Comparison of ENCODE assay signal across 8 mouse cellular contexts in the genomic region with DNA sequence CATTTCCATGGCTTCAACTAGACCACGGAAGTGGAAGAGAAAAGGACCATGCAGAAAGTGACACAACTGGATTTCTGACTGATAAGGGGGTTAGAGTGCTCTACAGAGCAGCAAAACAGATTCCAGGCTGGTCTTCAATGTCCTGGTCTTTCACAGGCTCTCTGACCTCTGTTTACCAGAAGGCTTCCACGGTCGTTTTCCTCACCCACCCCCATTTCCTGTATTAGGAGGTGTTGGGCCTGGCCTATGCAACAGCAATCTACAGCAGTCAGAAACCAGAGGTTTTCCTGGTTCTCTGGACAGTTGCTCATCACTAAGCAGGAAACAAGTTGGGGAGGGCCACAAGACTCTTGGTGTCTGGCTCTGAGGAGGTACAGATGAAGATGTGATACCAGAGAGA.
DNase-seq lines count a peak whose midpoint lies in the region; ATAC-seq and TF ChIP-seq lines count a peak whose summit lies in the region.

No protein-coding gene starts in this region.

- no peaks in the 10 kb centered on the region for H3K36me3 ChIP-seq in heart, embryonic 10.5 days
- H3K36me3 ChIP-seq in lung, embryonic 16.5 days (ENCODE audit: control insufficient read depth, insufficient read depth, low read length) = no peaks in the 10 kb centered on the region
- H3K36me3 ChIP-seq in limb, embryonic 10.5 days = no peaks in the 10 kb centered on the region
- H3K36me3 ChIP-seq in stomach, embryonic 16.5 days (ENCODE audit: control insufficient read depth, insufficient read depth, low read length) = no peaks in the 10 kb centered on the region

- peak; percentile 32; the same call in 1 of the 2 replicates for ATAC-seq in lung, embryonic 16.5 days (ENCODE audit: low read depth)
- ATAC-seq in stomach, embryonic 16.5 days (ENCODE audit: insufficient read depth, low FRiP score) = no peak

- H3K27ac ChIP-seq in heart, embryonic 10.5 days = peak overlapping the region; percentile 88
- H3K27ac ChIP-seq in lung, embryonic 16.5 days (ENCODE audit: low read length) = peak overlapping the region; percentile 29; the same call in 1 of the 2 replicates
- peak overlapping the region; percentile 63; the same call in 1 of the 2 replicates for H3K27ac ChIP-seq in limb, embryonic 10.5 days
- peak overlapping the region; percentile 90 for H3K27ac ChIP-seq in stomach, embryonic 16.5 days (ENCODE audit: low read length)
- no peak overlapping the region for H3K27ac ChIP-seq in gastrocnemius, adult 2 months

- no peak overlapping the region for H3K4me2 ChIP-seq in lung, embryonic 16.5 days (ENCODE audit: low read depth, low read length)
- H3K4me2 ChIP-seq in stomach, embryonic 16.5 days (ENCODE audit: low read depth, low read length) = no peak overlapping the region

- peaks cover 16% of the 10 kb centered on the region for H3K4me1 ChIP-seq in heart, embryonic 10.5 days
- H3K4me1 ChIP-seq in lung, embryonic 16.5 days (replicated peaks; ENCODE audit: control insufficient read depth, insufficient read depth, low read length) = peaks cover 17% of the 10 kb centered on the region
- H3K4me1 ChIP-seq in limb, embryonic 10.5 days = peaks cover 6% of the 10 kb centered on the region
- H3K4me1 ChIP-seq in stomach, embryonic 16.5 days (ENCODE audit: control insufficient read depth, insufficient read depth, low read length) = peaks cover 11% of the 10 kb centered on the region; the same call in 1 of the 2 replicates

- no peaks in the 10 kb centered on the region for H3K27me3 ChIP-seq in heart, embryonic 10.5 days (ENCODE audit: insufficient read depth, poor library complexity, severe bottlenecking)
- no peaks in the 10 kb centered on the region for H3K27me3 ChIP-seq in lung, embryonic 16.5 days (ENCODE audit: control insufficient read depth, insufficient read depth, low read depth, low read length)
- no peaks in the 10 kb centered on the region for H3K27me3 ChIP-seq in limb, embryonic 10.5 days (ENCODE audit: low read depth, poor library complexity, severe bottlenecking)
- no peaks in the 10 kb centered on the region for H3K27me3 ChIP-seq in stomach, embryonic 16.5 days (ENCODE audit: control insufficient read depth, insufficient read depth, low read length)

- WGBS in heart, embryonic 10.5 days = 24% methylated on average over 3 of the region's 3 CpGs
- 19% methylated on average over 3 of the region's 3 CpGs for WGBS in lung, embryonic 16.5 days
- WGBS in limb, embryonic 10.5 days = 32% methylated on average over 3 of the region's 3 CpGs
- 25% methylated on average over 3 of the region's 3 CpGs for WGBS in stomach, embryonic 16.5 days

- DNase-seq in heart, embryonic 10.5 days (ENCODE audit: low spot score) = no peak
- DNase-seq in heart, postnatal 14 days = no peak
- DNase-seq in lung, postnatal 36 days = no peak
- DNase-seq in limb, embryonic 10.5 days (ENCODE audit: low spot score) = no peak
- DNase-seq in c-Kit-positive CD71-positive TER-119-positive erythroid progenitor cells, embryonic 14.5 days (ENCODE audit: low spot score) = no peak
- no peak for DNase-seq in gastrocnemius, adult 2 months

- no peak overlapping the region for H3K9ac ChIP-seq in lung, embryonic 16.5 days (ENCODE audit: low read length)
- H3K9ac ChIP-seq in stomach, embryonic 16.5 days (ENCODE audit: low read length) = no peak overlapping the region

- no peak for TF ChIP-seq CTCF in gastrocnemius, adult 2 months (IDR thresholded peaks at IDR 0.05)

- no peak overlapping the region for H3K4me3 ChIP-seq in heart, embryonic 10.5 days
- H3K4me3 ChIP-seq in lung, embryonic 16.5 days (ENCODE audit: low read length) = no peak overlapping the region
- H3K4me3 ChIP-seq in limb, embryonic 10.5 days = no peak overlapping the region
- no peak overlapping the region for H3K4me3 ChIP-seq in stomach, embryonic 16.5 days (replicated peaks; ENCODE audit: low read length)
- H3K4me3 ChIP-seq in gastrocnemius, adult 2 months = no peak overlapping the region

- intact Hi-C loops in heart, postnatal 14 days (cut with DNase I) = no loop called here
- intact Hi-C loops in gastrocnemius, adult 2 months (cut with DNase I) = no loop called here

- no peaks in the 10 kb centered on the region for H3K9me3 ChIP-seq in heart, embryonic 10.5 days
- peaks cover 2% of the 10 kb centered on the region; the same call in 1 of the 2 replicates for H3K9me3 ChIP-seq in lung, embryonic 16.5 days (ENCODE audit: control insufficient read depth, low read length)
- H3K9me3 ChIP-seq in limb, embryonic 10.5 days (replicated peaks) = no peaks in the 10 kb centered on the region
- H3K9me3 ChIP-seq in stomach, embryonic 16.5 days (replicated peaks; ENCODE audit: control insufficient read depth, low read length) = no peaks in the 10 kb centered on the region
